Mouse (Mus musculus) spleen, adult 2 months (tissue): ENCODE results near the gene Kif1c. TPM values are rescaled to one million over a fixed set of nuclear protein-coding genes. Genes with fewer than 3 reads are reported as not detected.

Experiments
- DNase-seq, 2 experiments: peaks; one replicate each; pipeline versions ENCODE4 v3.0.0 to v3.0.0-alpha.2; 2012 to 2021; ENCODE audit warnings: low spot score in 2 of 2, low read depth in 1 of 2
- H3K27ac ChIP-seq: fragments of 200-500 bp; 2 replicates; pipeline ENCODE4 v1.5.1; 2012; ENCODE audit warnings: low read length, inconsistent platforms; ENCODE audit not compliant: insufficient read depth
- H3K27me3 ChIP-seq: fragments of 200-500 bp; 2 replicates; pipeline ENCODE4 v1.6.1; 2012; ENCODE audit warnings: mild to moderate bottlenecking, moderate library complexity, low read length, inconsistent platforms; ENCODE audit not compliant: control insufficient read depth, insufficient read depth
- H3K36me3 ChIP-seq: fragments of 200-500 bp; 2 replicates; pipeline ENCODE4 v1.6.1; 2012; ENCODE audit warnings: mild to moderate bottlenecking, low read length, inconsistent platforms; ENCODE audit not compliant: control insufficient read depth, insufficient read depth
- H3K4me1 ChIP-seq: fragments of 200-500 bp; 2 replicates; pipeline ENCODE4 v1.6.1; 2011; ENCODE audit warnings: inconsistent platforms; ENCODE audit not compliant: control insufficient read depth, insufficient read depth, insufficient read length
- H3K4me3 ChIP-seq: fragments of 200-500 bp; 2 replicates; pipeline ENCODE4 v1.5.1; 2011; ENCODE audit warnings: mild to moderate bottlenecking, inconsistent platforms; ENCODE audit not compliant: insufficient read depth, insufficient read length; ENCODE audit errors: extremely low read depth
- CTCF ChIP-seq: fragments of 200-500 bp; IDR thresholded peaks from 2 replicates; pipeline ENCODE4 v1.5.1; 2011; ENCODE audit warnings: mild to moderate bottlenecking, inconsistent platforms; ENCODE audit not compliant: insufficient read depth, insufficient read length, insufficient replicate concordance; ENCODE audit errors: extremely low read depth
- POLR2A ChIP-seq: fragments of 200-500 bp; IDR thresholded peaks from 2 replicates; pipeline ENCODE4 v1.6.1; 2011; ENCODE audit warnings: low read depth, low read length, inconsistent platforms
- WGBS: fragments of 180-500 bp; shearing (Covaris S2); methylation state at CpG from one replicate; pipeline ENCODE4 v1.1.7; 2018; 5-methylcytosine and 5-hydroxymethylcytosine counted together
- polyA plus RNA-seq: library from polyadenylated mRNA; depleted of rRNA; stranded (reverse); fragments of >200 nt; gene quantifications from 2 replicates; pipeline ENCODE4 v1.2.3, GENCODE M21; 2012

Kif1c gene
- polyA plus RNA-seq, 1 experiment: 17.5 TPM

GRCm38 (mm10) chr11:70658521-70658920 is 41.8 kb upstream of the Kif1c start:
- no peaks in the 10 kb centered on the region for H3K27me3 ChIP-seq
- peaks cover 22% of the 10 kb centered on the region; the same call in 1 of the 2 replicates for H3K4me1 ChIP-seq
- H3K4me3 ChIP-seq: no peak overlapping the region
- 62% methylated on average over 5 of the region's 5 CpGs for WGBS
- H3K27ac ChIP-seq: no peak overlapping the region
- DNase-seq: no peak
- peaks cover 12% of the 10 kb centered on the region for H3K36me3 ChIP-seq
- TF ChIP-seq CTCF (no peak), POLR2A (no peak)

- TF ChIP-seq POLR2A (no peak), CTCF (no peak)
- H3K4me3 ChIP-seq: no peak overlapping the region
- no peaks in the 10 kb centered on the region for H3K27me3 ChIP-seq
- H3K4me1 ChIP-seq: peaks cover 22% of the 10 kb centered on the region; the same call in 1 of the 2 replicates
- peaks cover 11% of the 10 kb centered on the region for H3K36me3 ChIP-seq
- no peak overlapping the region for H3K27ac ChIP-seq
- 90% methylated on average over 8 of the region's 8 CpGs for WGBS
- no peak for DNase-seq
Observed at GRCm38 (mm10) chr11:70658942-70659341, 41.4 kb upstream of the Kif1c start.

GRCm38 (mm10) chr11:70660571-70660970 is 39.8 kb upstream of the Kif1c start:
- DNase-seq: no peak
- no peak overlapping the region for H3K4me3 ChIP-seq
- no peak overlapping the region for H3K27ac ChIP-seq
- H3K36me3 ChIP-seq: peaks cover 20% of the 10 kb centered on the region
- TF ChIP-seq CTCF: no peak
- TF ChIP-seq POLR2A: no peak
- peaks cover 22% of the 10 kb centered on the region; the same call in 1 of the 2 replicates for H3K4me1 ChIP-seq
- no peaks in the 10 kb centered on the region for H3K27me3 ChIP-seq
- 91% methylated on average over 8 of the region's 8 CpGs for WGBS

- Histone ChIP-seq H3K4me1 (peaks cover 5% of the 10 kb centered on the region; the same call in 1 of the 2 replicates), H3K27me3 (no peaks in the 10 kb centered on the region), H3K36me3 (peaks cover 20% of the 10 kb centered on the region), H3K27ac (no peak overlapping the region), H3K4me3 (no peak overlapping the region)
- TF ChIP-seq CTCF (no peak), POLR2A (no peak)
- no peak for DNase-seq
- WGBS: 94% methylated on average over 8 of the region's 8 CpGs
Observed at GRCm38 (mm10) chr11:70663101-70663500, 37.2 kb upstream of the Kif1c start.

- Histone ChIP-seq H3K27ac (no peak overlapping the region), H3K36me3 (peaks cover 20% of the 10 kb centered on the region), H3K4me3 (no peak overlapping the region), H3K27me3 (no peaks in the 10 kb centered on the region), H3K4me1 (peaks cover 4% of the 10 kb centered on the region; the same call in 1 of the 2 replicates)
- no peak for TF ChIP-seq POLR2A
- no peak for TF ChIP-seq CTCF
- DNase-seq: no peak
- 93% methylated on average over 6 of the region's 6 CpGs for WGBS
Observed at GRCm38 (mm10) chr11:70663957-70664356, 36.4 kb upstream of the Kif1c start.

- Histone ChIP-seq H3K4me1 (peaks cover 4% of the 10 kb centered on the region; the same call in 1 of the 2 replicates), H3K36me3 (peaks cover 20% of the 10 kb centered on the region), H3K27me3 (no peaks in the 10 kb centered on the region), H3K27ac (no peak overlapping the region), H3K4me3 (no peak overlapping the region)
- no peak for DNase-seq
- 96% methylated on average over 9 of the region's 9 CpGs for WGBS
- TF ChIP-seq POLR2A: no peak
Observed at GRCm38 (mm10) chr11:70664741-70665140, 35.6 kb upstream of the Kif1c start.

- H3K4me3 ChIP-seq: no peak overlapping the region
- H3K27me3 ChIP-seq: no peaks in the 10 kb centered on the region
- no peak for DNase-seq
- TF ChIP-seq CTCF: no peak
- no peak for TF ChIP-seq POLR2A
- no peak overlapping the region for H3K27ac ChIP-seq
- peaks cover 9% of the 10 kb centered on the region; the same call in 1 of the 2 replicates for H3K4me1 ChIP-seq
- WGBS: 96% methylated on average over 8 of the region's 8 CpGs
- H3K36me3 ChIP-seq: peaks cover 20% of the 10 kb centered on the region
Observed at GRCm38 (mm10) chr11:70666687-70667086, 33.7 kb upstream of the Kif1c start.
